Mouse (Mus musculus) MEL (cell line): ENCODE data around the gene 9930111J21Rik2.

Experiments used
- BHLHE40 ChIP-seq: IDR thresholded peaks from 2 replicates; pipeline ENCODE4 v1.6.1; 2012; ENCODE audit warnings: low read depth, mild to moderate bottlenecking, inconsistent platforms, low read length, improper control_type of control experiment, borderline replicate concordance
- CTCF ChIP-seq, 3 experiments: IDR thresholded peaks in 2 of 3; conservative IDR thresholded peaks in 1 of 3; 2 replicates each; pipeline ENCODE4 v1.5.1; 2011 to 2012; ENCODE audit warnings: low read length in 3 of 3, low read depth in 2 of 3, mild to moderate bottlenecking in 2 of 3, improper control_type of control experiment in 1 of 3, inconsistent platforms in 1 of 3, mixed read lengths in 1 of 3, moderate library complexity in 1 of 3; ENCODE audit not compliant: control insufficient read depth in 1 of 3, insufficient read depth in 1 of 3, poor library complexity in 1 of 3, severe bottlenecking in 1 of 3
- GABPA ChIP-seq: IDR thresholded peaks from 2 replicates; pipeline ENCODE4 v1.6.1; 2012; ENCODE audit warnings: low read depth, mild to moderate bottlenecking, inconsistent platforms, low read length, improper control_type of control experiment, moderate library complexity
- JUND ChIP-seq: IDR thresholded peaks from 2 replicates; pipeline ENCODE4 v1.6.1; 2011; ENCODE audit warnings: low read depth, mild to moderate bottlenecking, improper control_type of control experiment, low read length
- KAT2A ChIP-seq: conservative IDR thresholded peaks from 2 replicates; pipeline ENCODE4 v1.6.1; 2012; ENCODE audit warnings: low read depth, low read length, improper control_type of control experiment, inconsistent platforms
- MEF2A ChIP-seq: IDR thresholded peaks from 2 replicates; pipeline ENCODE4 v1.6.1; 2014; ENCODE audit warnings: low read depth, mild to moderate bottlenecking, inconsistent platforms, low read length, improper control_type of control experiment; ENCODE audit not compliant: poor library complexity, insufficient replicate concordance, severe bottlenecking; ENCODE audit errors: extremely low read depth
- NELFE ChIP-seq: IDR thresholded peaks from 2 replicates; pipeline ENCODE4 v1.6.1; 2011; ENCODE audit warnings: low read depth, low read length, improper control_type of control experiment
- NRF1 ChIP-seq: IDR thresholded peaks from 2 replicates; pipeline ENCODE4 v1.6.1; 2014; ENCODE audit warnings: low read depth, mild to moderate bottlenecking, inconsistent platforms, low read length, improper control_type of control experiment, moderate library complexity; ENCODE audit not compliant: poor library complexity, insufficient read depth, severe bottlenecking
- POLR2A ChIP-seq, 2 experiments: IDR thresholded peaks; 2 replicates each; pipeline ENCODE4 v1.6.1; 2011 to 2012; ENCODE audit warnings: low read length in 2 of 2, mild to moderate bottlenecking in 2 of 2, control low read depth in 1 of 2, improper control_type of control experiment in 1 of 2, low read depth in 1 of 2, moderate library complexity in 1 of 2; ENCODE audit not compliant: control insufficient read depth in 1 of 2, insufficient read depth in 1 of 2, poor library complexity in 1 of 2
- POLR2AphosphoS2 ChIP-seq: IDR thresholded peaks from 2 replicates; pipeline ENCODE4 v1.6.1; 2011; ENCODE audit warnings: low read length, improper control_type of control experiment
- SIN3A ChIP-seq: IDR thresholded peaks from 2 replicates; pipeline ENCODE4 v1.6.1; 2012; ENCODE audit warnings: low read length, improper control_type of control experiment, inconsistent platforms
- UBTF ChIP-seq: IDR thresholded peaks from 2 replicates; pipeline ENCODE4 v1.6.1; 2012; ENCODE audit warnings: low read depth, mild to moderate bottlenecking, inconsistent platforms, low read length, improper control_type of control experiment, moderate library complexity, borderline replicate concordance; ENCODE audit not compliant: insufficient read depth
- ZKSCAN1 ChIP-seq: IDR thresholded peaks from 2 replicates; pipeline ENCODE4 v1.6.1; 2012; ENCODE audit warnings: low read depth, mild to moderate bottlenecking, inconsistent platforms, low read length, improper control_type of control experiment, moderate library complexity

DNA sequence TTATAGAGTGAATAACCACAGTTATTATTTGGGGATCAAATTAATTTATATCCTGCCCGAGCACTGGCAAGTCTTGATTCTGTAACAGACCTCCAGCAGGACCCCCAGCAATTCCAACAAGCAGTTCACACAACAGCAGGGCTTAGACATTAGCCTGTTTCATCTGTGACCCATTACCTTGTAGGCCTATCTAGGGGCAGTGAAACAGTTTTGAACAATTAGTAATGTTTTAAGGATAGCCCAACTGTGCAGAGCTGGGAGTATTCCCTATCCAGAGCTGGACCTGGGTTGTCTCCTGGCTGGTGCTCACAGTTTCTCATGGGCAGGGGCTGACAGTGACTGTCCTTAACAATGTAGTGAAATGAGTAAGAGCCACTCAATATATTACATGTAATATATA lies 26.0 kb upstream of the 9930111J21Rik2 start:
- TF ChIP-seq SIN3A (no peak), CTCF (IDR thresholded peaks at IDR 0.05 in 2 of 3, conservative IDR thresholded peaks at IDR 0.05 in 1 of 3; ENCODE audit: control insufficient read depth in 1 of 3, insufficient read depth in 1 of 3, low read depth in 2 of 3, low read length in 3 of 3, poor library complexity in 1 of 3, severe bottlenecking in 1 of 3) (no peak), JUND (no peak), POLR2A (IDR thresholded peaks at IDR 0.05; ENCODE audit: control insufficient read depth in 1 of 2, insufficient read depth in 1 of 2, low read depth in 1 of 2, low read length in 2 of 2, poor library complexity in 1 of 2) (no peak), GABPA (no peak), MEF2A (no peak), ZKSCAN1 (no peak), NRF1 (no peak), POLR2AphosphoS2 (no peak), NELFE (no peak), UBTF (no peak), BHLHE40 (no peak), KAT2A (no peak)
